Mouse (Mus musculus) embryo, embryonic 9.5 days (tissue): ENCODE measurements at regions not wholly inside any gene's neighbourhood (a gene's known extent, or its start where the extent isn't known, plus 50 kb on each side); places are given as distances from the start of the nearest gene placed in this dataset.

Source experiments
- DNase-seq: peaks from one replicate; pipeline ENCODE4 v3.0.0-alpha.2; 2017; ENCODE audit errors: extremely low spot score

GRCm38 (mm10) chr4:83986951-83987822 is 461.8 kb downstream of the Ccdc171 start:
- DNase-seq, result no peak

- no peak for DNase-seq
Measured at GRCm38 (mm10) chr4:83987846-83988245, 462.5 kb downstream of the Ccdc171 start.

- DNase-seq, result no peak
Measured at GRCm38 (mm10) chr4:83988314-83988713, 463.0 kb downstream of the Ccdc171 start.

GRCm38 (mm10) chr4:83990126-83990989 is 465.0 kb downstream of the Ccdc171 start:
- DNase-seq, result no peak

- DNase-seq, result no peak
Measured at GRCm38 (mm10) chr4:83991195-83991594, 465.9 kb downstream of the Ccdc171 start.

- DNase-seq, result no peak
Measured at GRCm38 (mm10) chr4:83997079-83997478, 471.7 kb downstream of the Ccdc171 start.

GRCm38 (mm10) chr4:84001645-84002044 is 476.3 kb downstream of the Ccdc171 start:
- no peak for DNase-seq

- peak; percentile 47 for DNase-seq
Measured at GRCm38 (mm10) chr4:84004055-84004778, 478.9 kb downstream of the Ccdc171 start.

- no peak for DNase-seq
Measured at GRCm38 (mm10) chr4:84004786-84005382, 479.5 kb downstream of the Ccdc171 start.

- DNase-seq, result no peak
Measured at GRCm38 (mm10) chr4:84011941-84012340, 486.6 kb downstream of the Ccdc171 start.

- DNase-seq, result no peak
Measured at GRCm38 (mm10) chr4:84015139-84015538, 489.8 kb downstream of the Ccdc171 start.

GRCm38 (mm10) chr4:84015552-84016169 is 490.3 kb downstream of the Ccdc171 start:
- DNase-seq, result no peak

GRCm38 (mm10) chr4:84018135-84018534 is 492.8 kb downstream of the Ccdc171 start:
- DNase-seq, result no peak

GRCm38 (mm10) chr4:84018774-84019173 is 493.4 kb downstream of the Ccdc171 start:
- DNase-seq, result no peak

GRCm38 (mm10) chr4:84019500-84020255 is 494.3 kb downstream of the Ccdc171 start:
- no peak for DNase-seq

- DNase-seq, result no peak
Measured at GRCm38 (mm10) chr4:84020692-84021091, 495.3 kb downstream of the Ccdc171 start.

- no peak for DNase-seq
Measured at GRCm38 (mm10) chr4:84022323-84022722, 497.0 kb downstream of the Ccdc171 start.

- no peak for DNase-seq
Measured at GRCm38 (mm10) chr4:84026144-84026543, 500.8 kb downstream of the Ccdc171 start.

- no peak for DNase-seq
Measured at GRCm38 (mm10) chr4:84028120-84028519, 502.8 kb downstream of the Ccdc171 start.

- no peak for DNase-seq
Measured at GRCm38 (mm10) chr4:84030916-84031315, 505.6 kb downstream of the Ccdc171 start.
